ENCODE assay signal across 8 mouse cellular contexts in the genomic region with DNA sequence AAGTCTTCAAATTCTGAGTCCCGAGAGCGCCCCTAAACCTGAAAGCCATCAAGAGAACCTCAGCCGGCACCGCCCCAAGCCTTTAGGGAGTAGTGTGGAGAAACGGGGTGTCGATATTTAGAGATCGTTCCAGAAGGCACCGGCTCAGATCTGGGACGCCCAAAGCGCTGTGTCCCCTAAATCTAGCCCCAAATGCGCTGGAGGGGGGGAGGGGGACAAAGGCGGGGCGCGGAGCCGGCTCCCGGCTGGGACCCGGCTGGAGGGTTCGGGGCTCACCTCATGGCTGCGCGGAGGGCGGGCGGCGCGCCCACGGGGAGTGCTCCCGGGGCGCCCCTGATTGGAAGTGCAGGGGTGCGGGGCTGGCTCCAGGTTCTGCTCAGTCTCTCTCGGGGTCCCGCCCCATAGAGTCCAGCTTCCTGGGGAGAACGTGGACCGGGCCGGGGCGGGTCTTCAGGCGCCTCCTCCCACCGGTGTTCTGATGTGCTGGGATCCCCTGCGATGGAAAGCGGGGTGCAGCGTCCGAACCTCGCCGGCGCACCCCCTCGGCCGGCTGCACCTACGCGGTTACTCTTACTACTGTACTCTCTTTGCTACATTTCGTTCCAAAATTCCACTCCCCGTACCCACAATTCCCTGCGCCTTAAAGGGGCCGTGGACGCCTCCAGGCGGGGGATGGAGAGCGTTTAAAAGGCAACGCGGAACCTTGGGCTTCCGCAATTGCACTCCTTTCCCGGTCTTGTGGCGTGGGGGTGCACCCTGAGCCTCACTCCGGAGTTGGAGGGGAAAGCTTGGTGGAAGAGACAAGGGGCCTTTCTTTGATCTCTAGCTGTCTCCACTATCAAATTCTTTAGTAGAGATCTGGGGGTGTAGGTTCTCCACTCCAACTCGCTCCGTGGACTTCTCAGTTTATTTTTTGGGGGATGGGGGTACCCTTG. TPM values are rescaled to one million over a fixed set of nuclear protein-coding genes. Genes with fewer than 3 reads are reported as not detected.
DNase-seq lines count a peak whose midpoint lies in the region; ATAC-seq lines count a peak whose summit lies in the region.

A gene (minus strand): TSS at position 580 of the 935 bp plus-strand sequence.

- H3K27ac ChIP-seq in intestine, embryonic 16.5 days (ENCODE audit: low read length) = peak within 1 kb of the TSS; percentile 98
- H3K27ac ChIP-seq in midbrain, embryonic 10.5 days (replicated peaks) = peak within 1 kb of the TSS; percentile 93

- H3K4me1 ChIP-seq in intestine, embryonic 16.5 days (ENCODE audit: control insufficient read depth, insufficient read depth, low read length) = peaks cover 28% of the 10 kb centered on the region
- H3K4me1 ChIP-seq in midbrain, embryonic 10.5 days = peaks cover 39% of the 10 kb centered on the region

- under 1% methylated on average over 62 of the region's 62 CpGs for WGBS in intestine, embryonic 16.5 days
- whole genome bisulfite sequencing in midbrain, embryonic 10.5 days = under 1% methylated on average over 62 of the region's 62 CpGs

- ATAC-seq in intestine, embryonic 16.5 days = peak; percentile 73

- DNase-seq in adrenal gland, postnatal 10 days = peak; percentile 93
- peak; percentile 84 for DNase-seq in embryo, embryonic 9.5 days (ENCODE audit: extremely low spot score)
- peak; percentile 53 to 78 for DNase-seq in gastrocnemius, postnatal 4 days (ENCODE audit: low spot score in 2 of 2)
- DNase-seq in left cerebral cortex, postnatal 36 days (ENCODE audit: low spot score in 2 of 2) = peak; percentile 86 to 88
- DNase-seq in midbrain, embryonic 10.5 days (ENCODE audit: low spot score) = peak; percentile 86
- peak; percentile 69 for DNase-seq in right cerebral cortex, postnatal 4 days
- DNase-seq in yolk sac, embryonic 10.5 days (ENCODE audit: low spot score) = peak; percentile 85

- intact Hi-C loops in left cerebral cortex, postnatal 36 days (cut with DNase I) = loop anchor here (2.0 kb wide), 1 partner anchor 33 kb away; no protein-coding TSS in a partner anchor

- peak within 1 kb of the TSS; percentile 94 for H3K9ac ChIP-seq in intestine, embryonic 16.5 days (ENCODE audit: low read depth, low read length)

- peak within 1 kb of the TSS; percentile 81 for H3K4me2 ChIP-seq in intestine, embryonic 16.5 days (ENCODE audit: low read depth, low read length)

- peaks cover 3% of the 10 kb centered on the region; the same call in 1 of the 2 replicates for H3K9me3 ChIP-seq in intestine, embryonic 16.5 days (ENCODE audit: control insufficient read depth, low read length)
- H3K9me3 ChIP-seq in midbrain, embryonic 10.5 days (replicated peaks) = no peaks in the 10 kb centered on the region

- H3K36me3 ChIP-seq in intestine, embryonic 16.5 days (ENCODE audit: control insufficient read depth, insufficient read depth, low read length) = no peaks in the 10 kb centered on the region
- H3K36me3 ChIP-seq in midbrain, embryonic 10.5 days = peaks cover 10% of the 10 kb centered on the region

- H3K27me3 ChIP-seq in intestine, embryonic 16.5 days (replicated peaks; ENCODE audit: control insufficient read depth, insufficient read depth, low read length) = no peaks in the 10 kb centered on the region
- H3K27me3 ChIP-seq in midbrain, embryonic 10.5 days (ENCODE audit: low read depth, poor library complexity, severe bottlenecking) = no peaks in the 10 kb centered on the region

- peak within 1 kb of the TSS; percentile 91 for H3K4me3 ChIP-seq in intestine, embryonic 16.5 days (ENCODE audit: low read length)
- peak within 1 kb of the TSS; percentile 99 for H3K4me3 ChIP-seq in midbrain, embryonic 10.5 days

RNA-seq across cellular contexts. Expression of the gene that starts here (rescaled TPM):
- total RNA-seq in adrenal gland, postnatal 10 days (2021) = 10 to 100 TPM; 73.9 to 77.2 TPM
- total RNA-seq in gastrocnemius, postnatal 4 days (2021) = 10 to 100 TPM; 65.3 to 71.9 TPM
- 106 and 120 TPM in 2 replicates for polyA plus RNA-seq in intestine, embryonic 16.5 days (2015; fragmentation: Nextera tagmentation; extraction: Ambion mirVana)
- 10 to 100 TPM; 11.2 to 13.5 TPM for total RNA-seq in left cerebral cortex, postnatal 36 days (2021)
- 49.3 and 52.7 TPM in 2 replicates for polyA plus RNA-seq in midbrain, embryonic 10.5 days (2016; fragmentation: Nextera tagmentation; extraction: Ambion mirVana)

Comparison
In these comparisons a context has a peak if more than half of its experiments do, and no peak if none do; other contexts are left out.
1. Peak in every context shown above with its lines: DNase-seq, ATAC-seq, H3K4me3 ChIP-seq and H3K27ac ChIP-seq.
2. RNA of the gene that starts here (total RNA-seq): 73.9 to 77.2 TPM in adrenal gland, postnatal 10 days and 65.3 to 71.9 TPM in gastrocnemius, postnatal 4 days; 11.2 to 13.5 TPM in left cerebral cortex, postnatal 36 days; every median in the first group is over 4 times any median in the second.